Mouse (Mus musculus) heart, postnatal 0 days (tissue): ENCODE measurements at regions not wholly inside any gene's neighbourhood (a gene's known extent, or its start where the extent isn't known, plus 50 kb on each side); places are given as distances from the start of the nearest gene placed in this dataset.

Source experiments
- ATAC-seq: fragments of 200-750 bp; cut with Nextera tagmentation; 2 replicates; pipeline ENCODE4 v1.8.0; 2017; ENCODE audit warnings: low read depth, moderate number of reproducible peaks, moderate library complexity; ENCODE audit not compliant: insufficient read depth
- DNase-seq: peaks from one replicate; pipeline ENCODE4 v3.0.0-alpha.2; 2016; ENCODE audit warnings: low spot score
- H3K27ac ChIP-seq: fragments of 300-500 bp; sonication (generic); 2 replicates; pipeline ENCODE4 v1.5.1; 2014; ENCODE audit warnings: low read depth, mild to moderate bottlenecking
- H3K27me3 ChIP-seq: fragments of 300-500 bp; sonication (generic); 2 replicates; pipeline ENCODE4 v1.6.1; 2014; ENCODE audit warnings: low read length, mixed read lengths; ENCODE audit not compliant: control insufficient read depth, insufficient read depth
- H3K36me3 ChIP-seq: fragments of 300-500 bp; sonication (generic); replicated peaks from 2 replicates; pipeline ENCODE4 v1.6.1; 2014; ENCODE audit warnings: low read length, mixed read lengths; ENCODE audit not compliant: control insufficient read depth, insufficient read depth
- H3K4me1 ChIP-seq: fragments of 300-500 bp; sonication (generic); 2 replicates; pipeline ENCODE4 v1.6.1; 2014; ENCODE audit warnings: antibody characterized with exemption; ENCODE audit not compliant: control insufficient read depth, insufficient read depth
- H3K4me2 ChIP-seq: fragments of 300-500 bp; sonication (generic); 2 replicates; pipeline ENCODE4 v1.6.1; 2014; ENCODE audit warnings: low read depth, mild to moderate bottlenecking, low read length, moderate library complexity
- H3K4me3 ChIP-seq: fragments of 300-500 bp; sonication (generic); 2 replicates; pipeline ENCODE4 v1.5.1; 2014; ENCODE audit warnings: low read depth, low read length
- H3K9ac ChIP-seq: fragments of 300-500 bp; sonication (generic); replicated peaks from 2 replicates; pipeline ENCODE4 v1.6.1; 2014; ENCODE audit warnings: low read depth, low read length, mixed read lengths
- H3K9me3 ChIP-seq: fragments of 300-500 bp; sonication (generic); replicated peaks from 2 replicates; pipeline ENCODE4 v1.6.1; 2016; ENCODE audit warnings: low read length; ENCODE audit not compliant: control insufficient read depth
- CTCF ChIP-seq: IDR thresholded peaks from 2 replicates; pipeline ENCODE4 v1.5.1; 2016; ENCODE audit warnings: antibody characterized with exemption, control low read depth, low read depth
- EP300 ChIP-seq: IDR thresholded peaks from 2 replicates; pipeline ENCODE4 v1.6.1; 2016; ENCODE audit warnings: antibody characterized with exemption, low read depth
- WGBS: fragments of 180-500 bp; shearing (Covaris S2); extraction: QIAGEN DNeasy Blood & Tissue Kit; methylation state at CpG from one replicate; pipeline ENCODE4 v1.1.7; 2014; 5-methylcytosine and 5-hydroxymethylcytosine counted together

GRCm38 (mm10) chr1:42152175-42152790 is 543.3 kb upstream of the Pou3f3 start:
- TF ChIP-seq CTCF, result no peak
- no peak for TF ChIP-seq EP300
- 82% methylated on average over 13 of the region's 13 CpGs for WGBS

GRCm38 (mm10) chr1:42152916-42153315 is 542.7 kb upstream of the Pou3f3 start:
- no peak overlapping the region for H3K9ac ChIP-seq
- H3K4me3 ChIP-seq, result no peak overlapping the region
- WGBS, result 47% methylated on average over 3 of the region's 3 CpGs
- no peak for TF ChIP-seq EP300
- no peak for TF ChIP-seq CTCF
- ATAC-seq, result no peak
- no peak overlapping the region for H3K27ac ChIP-seq
- H3K9me3 ChIP-seq, result peaks cover 13% of the 10 kb centered on the region
- H3K27me3 ChIP-seq, result no peaks in the 10 kb centered on the region
- no peak for DNase-seq
- H3K4me1 ChIP-seq, result 0 out of 2 replicates have a peak, but pooled peaks cover 3% of the 10 kb centered on the region
- H3K4me2 ChIP-seq, result no peak overlapping the region
- no peaks in the 10 kb centered on the region for H3K36me3 ChIP-seq

More at GRCm38 (mm10) chr1:42152175-42152790, 543.3 kb upstream of the Pou3f3 start:
- H3K27me3 ChIP-seq, result no peaks in the 10 kb centered on the region
- H3K27ac ChIP-seq, result no peak overlapping the region
- no peak overlapping the region for H3K9ac ChIP-seq
- H3K36me3 ChIP-seq, result no peaks in the 10 kb centered on the region
- ATAC-seq, result no peak
- DNase-seq, result no peak
- no peak overlapping the region for H3K4me2 ChIP-seq
- no peak overlapping the region for H3K4me3 ChIP-seq
- peaks cover 13% of the 10 kb centered on the region for H3K9me3 ChIP-seq
- H3K4me1 ChIP-seq, result 0 out of 2 replicates have a peak, but pooled peaks cover 2% of the 10 kb centered on the region

GRCm38 (mm10) chr1:42167790-42168572 is 527.6 kb upstream of the Pou3f3 start:
- no peaks in the 10 kb centered on the region for H3K9me3 ChIP-seq
- TF ChIP-seq CTCF (no peak), EP300 (no peak)
- H3K27ac ChIP-seq, result no peak overlapping the region
- WGBS, result 74% methylated on average over 7 of the region's 7 CpGs
- no peak overlapping the region for H3K9ac ChIP-seq
- no peak overlapping the region for H3K4me3 ChIP-seq
- H3K4me1 ChIP-seq, result no peaks in the 10 kb centered on the region
- DNase-seq (no peak), ATAC-seq (no peak)
- H3K36me3 ChIP-seq, result no peaks in the 10 kb centered on the region
- H3K4me2 ChIP-seq, result no peak overlapping the region
- H3K27me3 ChIP-seq, result no peaks in the 10 kb centered on the region

- H3K27me3 ChIP-seq, result no peaks in the 10 kb centered on the region
- H3K27ac ChIP-seq, result no peak overlapping the region
- no peaks in the 10 kb centered on the region for H3K9me3 ChIP-seq
- DNase-seq (no peak), ATAC-seq (no peak)
- H3K4me2 ChIP-seq, result no peak overlapping the region
- 64% methylated on average over 3 of the region's 3 CpGs for WGBS
- no peaks in the 10 kb centered on the region for H3K4me1 ChIP-seq
- no peak for TF ChIP-seq EP300
- TF ChIP-seq CTCF, result no peak
- H3K36me3 ChIP-seq, result no peaks in the 10 kb centered on the region
- no peak overlapping the region for H3K9ac ChIP-seq
- H3K4me3 ChIP-seq, result no peak overlapping the region
Measured at GRCm38 (mm10) chr1:42169505-42169904, 526.1 kb upstream of the Pou3f3 start.

- Histone ChIP-seq H3K9ac (no peak overlapping the region), H3K27me3 (no peaks in the 10 kb centered on the region), H3K4me1 (no peaks in the 10 kb centered on the region), H3K36me3 (no peaks in the 10 kb centered on the region), H3K4me2 (no peak overlapping the region), H3K4me3 (no peak overlapping the region), H3K27ac (no peak overlapping the region), H3K9me3 (no peaks in the 10 kb centered on the region)
- TF ChIP-seq EP300 (no peak), CTCF (no peak)
- ATAC-seq, result no peak
- DNase-seq, result no peak
Measured at GRCm38 (mm10) chr1:42186295-42186694, 509.3 kb upstream of the Pou3f3 start.
